Mouse (Mus musculus) forebrain, embryonic 15.5 days (tissue): ENCODE measurements around the gene Krt80. TPM values are rescaled to one million over a fixed set of nuclear protein-coding genes. Genes with fewer than 3 reads are reported as not detected.

Experiments
- ATAC-seq: fragments of 200-750 bp; cut with Nextera tagmentation; replicated peaks from 2 replicates; pipeline ENCODE4 v1.8.0; 2017; ENCODE audit warnings: mild to moderate bottlenecking, moderate TSS enrichment, moderate library complexity
- H3K27ac ChIP-seq: fragments of 300-500 bp; sonication (generic); replicated peaks from 2 replicates; pipeline ENCODE4 v1.5.1; 2015; ENCODE audit warnings: mild to moderate bottlenecking, inconsistent platforms
- H3K27me3 ChIP-seq: fragments of 300-500 bp; sonication (generic); 2 replicates; pipeline ENCODE4 v1.6.1; 2015; ENCODE audit warnings: inconsistent platforms
- H3K36me3 ChIP-seq: fragments of 300-500 bp; sonication (generic); 2 replicates; pipeline ENCODE4 v1.6.1; 2015; ENCODE audit warnings: mild to moderate bottlenecking, inconsistent platforms
- H3K4me1 ChIP-seq: fragments of 300-500 bp; sonication (generic); 2 replicates; pipeline ENCODE4 v1.6.1; 2015; ENCODE audit warnings: inconsistent platforms
- H3K4me2 ChIP-seq: fragments of 300-500 bp; sonication (generic); replicated peaks from 2 replicates; pipeline ENCODE4 v1.6.1; 2015; ENCODE audit warnings: mild to moderate bottlenecking, inconsistent platforms
- H3K4me3 ChIP-seq: fragments of 300-500 bp; sonication (generic); 2 replicates; pipeline ENCODE4 v1.5.1; 2015; ENCODE audit warnings: mild to moderate bottlenecking, inconsistent platforms
- H3K9ac ChIP-seq: fragments of 300-500 bp; sonication (generic); replicated peaks from 2 replicates; pipeline ENCODE4 v1.6.1; 2015; ENCODE audit warnings: mild to moderate bottlenecking, inconsistent platforms
- H3K9me3 ChIP-seq: fragments of 300-500 bp; sonication (generic); 2 replicates; pipeline ENCODE4 v1.6.1; 2016; ENCODE audit warnings: inconsistent platforms
- WGBS: fragments of 180-500 bp; shearing (Covaris S2); methylation state at CpG from one replicate; pipeline ENCODE4 v1.1.7; 2015; ENCODE audit warnings: mixed read lengths; 5-methylcytosine and 5-hydroxymethylcytosine counted together
- polyA plus RNA-seq: library from polyadenylated mRNA; unstranded; fragments of >200 nt; fragmentation: Nextera tagmentation; extraction: Ambion mirVana; gene quantifications from 2 replicates; pipeline ENCODE4 v1.2.1, GENCODE M21; 2015

The Krt80 gene
- polyA plus RNA-seq: 0.08 TPM in 1 of 2 replicates, not detected in the other

- Histone ChIP-seq H3K4me2 (no peak within 1 kb of the TSS), H3K4me3 (no peak within 1 kb of the TSS), H3K27ac (no peak within 1 kb of the TSS), H3K4me1 (peaks cover 8% of the 10 kb centered on the region; the same call in 1 of the 2 replicates), H3K9ac (no peak within 1 kb of the TSS), H3K36me3 (no peaks in the 10 kb centered on the region), H3K27me3 (no peaks in the 10 kb centered on the region), H3K9me3 (no peaks in the 10 kb centered on the region)
- ATAC-seq: no peak
- WGBS: 49% methylated on average over 22 of the region's 22 CpGs
Observed at GRCm38 (mm10) chr15:101370101-101370911, at the start of gene Krt80. Gene Krt80 (minus strand): TSS chr15:101370162.

- Histone ChIP-seq H3K27me3 (no peaks in the 10 kb centered on the region), H3K27ac (no peak overlapping the region), H3K36me3 (no peaks in the 10 kb centered on the region), H3K9ac (no peak overlapping the region), H3K4me2 (no peak overlapping the region), H3K4me1 (no peaks in the 10 kb centered on the region), H3K4me3 (no peak overlapping the region), H3K9me3 (no peaks in the 10 kb centered on the region)
- WGBS: 81% methylated on average over 4 of the region's 4 CpGs
- ATAC-seq: 0 out of 2 replicates have a peak, but pooled peaks have one; percentile 23
Observed at GRCm38 (mm10) chr15:101418950-101419349, 49.0 kb upstream of the Krt80 start.

GRCm38 (mm10) chr15:101414807-101415565 is 45.0 kb upstream of the Krt80 start:
- no peak overlapping the region for H3K4me3 ChIP-seq
- no peak overlapping the region for H3K9ac ChIP-seq
- ATAC-seq: no peak
- no peak overlapping the region for H3K4me2 ChIP-seq
- H3K9me3 ChIP-seq: no peaks in the 10 kb centered on the region
- no peak overlapping the region for H3K27ac ChIP-seq
- H3K27me3 ChIP-seq: peaks cover 8% of the 10 kb centered on the region; the same call in 1 of the 2 replicates
- H3K36me3 ChIP-seq: no peaks in the 10 kb centered on the region
- WGBS: 44% methylated on average over 11 of the region's 11 CpGs
- H3K4me1 ChIP-seq: no peaks in the 10 kb centered on the region

- Histone ChIP-seq H3K4me1 (no peaks in the 10 kb centered on the region), H3K4me2 (no peak overlapping the region), H3K9ac (no peak overlapping the region), H3K27me3 (peaks cover 8% of the 10 kb centered on the region; the same call in 1 of the 2 replicates), H3K9me3 (no peaks in the 10 kb centered on the region), H3K27ac (no peak overlapping the region), H3K36me3 (no peaks in the 10 kb centered on the region), H3K4me3 (no peak overlapping the region)
- WGBS: 56% methylated on average over 7 of the region's 7 CpGs
- no peak for ATAC-seq
Observed at GRCm38 (mm10) chr15:101413916-101414635, 44.1 kb upstream of the Krt80 start.

GRCm38 (mm10) chr15:101412188-101412587 is 42.2 kb upstream of the Krt80 start:
- Histone ChIP-seq H3K27me3 (peaks cover 8% of the 10 kb centered on the region; the same call in 1 of the 2 replicates), H3K9me3 (no peaks in the 10 kb centered on the region), H3K36me3 (no peaks in the 10 kb centered on the region), H3K27ac (no peak overlapping the region), H3K4me2 (no peak overlapping the region), H3K9ac (no peak overlapping the region), H3K4me3 (no peak overlapping the region), H3K4me1 (no peaks in the 10 kb centered on the region)
- WGBS: 22% methylated on average over 31 of the region's 31 CpGs
- ATAC-seq: no peak

GRCm38 (mm10) chr15:101410775-101411174 is 40.8 kb upstream of the Krt80 start, which contains the start of gene Krt7:
Gene Krt7 (plus strand): TSS chr15:101411043.
- Histone ChIP-seq H3K27ac (no peak within 1 kb of the TSS), H3K9me3 (no peaks in the 10 kb centered on the region), H3K9ac (no peak within 1 kb of the TSS), H3K4me2 (no peak within 1 kb of the TSS), H3K27me3 (peaks cover 8% of the 10 kb centered on the region; the same call in 1 of the 2 replicates), H3K36me3 (no peaks in the 10 kb centered on the region), H3K4me1 (no peaks in the 10 kb centered on the region), H3K4me3 (no peak within 1 kb of the TSS)
- WGBS: 36% methylated on average over 2 of the region's 2 CpGs
- no peak for ATAC-seq

- no peak for ATAC-seq
- Histone ChIP-seq H3K4me2 (no peak overlapping the region), H3K4me3 (no peak overlapping the region), H3K36me3 (no peaks in the 10 kb centered on the region), H3K27ac (no peak overlapping the region), H3K9me3 (no peaks in the 10 kb centered on the region), H3K9ac (no peak overlapping the region), H3K27me3 (no peaks in the 10 kb centered on the region), H3K4me1 (no peaks in the 10 kb centered on the region)
- WGBS: 69% methylated on average over 8 of the region's 8 CpGs
Observed at GRCm38 (mm10) chr15:101398269-101398668, 28.3 kb upstream of the Krt80 start.

GRCm38 (mm10) chr15:101397683-101398082 is 27.7 kb upstream of the Krt80 start:
- H3K27ac ChIP-seq: no peak overlapping the region
- no peak overlapping the region for H3K9ac ChIP-seq
- no peak overlapping the region for H3K4me2 ChIP-seq
- no peaks in the 10 kb centered on the region for H3K9me3 ChIP-seq
- no peak overlapping the region for H3K4me3 ChIP-seq
- no peaks in the 10 kb centered on the region for H3K36me3 ChIP-seq
- H3K27me3 ChIP-seq: no peaks in the 10 kb centered on the region
- H3K4me1 ChIP-seq: no peaks in the 10 kb centered on the region
- no peak for ATAC-seq
- 91% methylated on average over 2 of the region's 2 CpGs for WGBS

- ATAC-seq: no peak
- Histone ChIP-seq H3K27ac (no peak overlapping the region), H3K4me3 (no peak overlapping the region), H3K27me3 (no peaks in the 10 kb centered on the region), H3K9me3 (no peaks in the 10 kb centered on the region), H3K4me2 (no peak overlapping the region), H3K36me3 (no peaks in the 10 kb centered on the region), H3K9ac (no peak overlapping the region), H3K4me1 (no peaks in the 10 kb centered on the region)
- 87% methylated on average over 3 of the region's 3 CpGs for whole genome bisulfite sequencing
Observed at GRCm38 (mm10) chr15:101396921-101397320, 27.0 kb upstream of the Krt80 start.

GRCm38 (mm10) chr15:101396466-101396865 is 26.5 kb upstream of the Krt80 start:
- H3K4me1 ChIP-seq: no peaks in the 10 kb centered on the region
- H3K9ac ChIP-seq: no peak overlapping the region
- no peak overlapping the region for H3K27ac ChIP-seq
- 67% methylated on average over 7 of the region's 7 CpGs for WGBS
- no peaks in the 10 kb centered on the region for H3K36me3 ChIP-seq
- no peak overlapping the region for H3K4me2 ChIP-seq
- H3K4me3 ChIP-seq: no peak overlapping the region
- no peak for ATAC-seq
- no peaks in the 10 kb centered on the region for H3K27me3 ChIP-seq
- H3K9me3 ChIP-seq: no peaks in the 10 kb centered on the region

GRCm38 (mm10) chr15:101394908-101395307 is 24.9 kb upstream of the Krt80 start:
- Histone ChIP-seq H3K4me3 (no peak overlapping the region), H3K27me3 (no peaks in the 10 kb centered on the region), H3K9me3 (no peaks in the 10 kb centered on the region), H3K9ac (no peak overlapping the region), H3K4me2 (no peak overlapping the region), H3K36me3 (no peaks in the 10 kb centered on the region), H3K27ac (no peak overlapping the region), H3K4me1 (no peaks in the 10 kb centered on the region)
- no peak for ATAC-seq
- WGBS: 64% methylated on average over 7 of the region's 7 CpGs

- WGBS: 84% methylated on average over 5 of the region's 5 CpGs
- Histone ChIP-seq H3K4me1 (no peaks in the 10 kb centered on the region), H3K9ac (no peak overlapping the region), H3K36me3 (no peaks in the 10 kb centered on the region), H3K4me2 (no peak overlapping the region), H3K27ac (no peak overlapping the region), H3K9me3 (no peaks in the 10 kb centered on the region), H3K27me3 (no peaks in the 10 kb centered on the region), H3K4me3 (no peak overlapping the region)
- no peak for ATAC-seq
Observed at GRCm38 (mm10) chr15:101392251-101392650, 22.3 kb upstream of the Krt80 start.
